Mouse (Mus musculus) hindbrain, embryonic 12.5 days (tissue): Measurements from ENCODE around the gene Hydin. TPM values are rescaled to one million over a fixed set of nuclear protein-coding genes. Genes with fewer than 3 reads are reported as not detected.

Source experiments
- ATAC-seq: fragments of 200-750 bp; cut with Nextera tagmentation; 2 replicates; pipeline ENCODE4 v1.8.0; 2017; ENCODE audit warnings: moderate TSS enrichment; ENCODE audit not compliant: low FRiP score
- H3K27ac ChIP-seq: fragments of 300-500 bp; sonication (generic); 2 replicates; pipeline ENCODE4 v1.5.1; 2016; ENCODE audit warnings: mild to moderate bottlenecking
- H3K27me3 ChIP-seq: fragments of 300-500 bp; sonication (generic); 2 replicates; pipeline ENCODE4 v1.6.1; 2016; ENCODE audit warnings: mild to moderate bottlenecking
- H3K36me3 ChIP-seq: fragments of 300-500 bp; sonication (generic); 2 replicates; pipeline ENCODE4 v1.6.1; 2016; ENCODE audit warnings: mild to moderate bottlenecking
- H3K4me1 ChIP-seq: fragments of 300-500 bp; sonication (generic); 2 replicates; pipeline ENCODE4 v1.6.1; 2016
- H3K4me2 ChIP-seq: fragments of 300-500 bp; sonication (generic); replicated peaks from 2 replicates; pipeline ENCODE4 v1.6.1; 2016; ENCODE audit warnings: mild to moderate bottlenecking
- H3K4me3 ChIP-seq: fragments of 300-500 bp; sonication (generic); 2 replicates; pipeline ENCODE4 v1.5.1; 2016; ENCODE audit warnings: mild to moderate bottlenecking
- H3K9ac ChIP-seq: fragments of 300-500 bp; sonication (generic); 2 replicates; pipeline ENCODE4 v1.6.1; 2016; ENCODE audit warnings: mild to moderate bottlenecking, moderate library complexity
- H3K9me3 ChIP-seq: fragments of 300-500 bp; sonication (generic); replicated peaks from 2 replicates; pipeline ENCODE4 v1.6.1; 2016; ENCODE audit warnings: mild to moderate bottlenecking
- WGBS: fragments of 180-500 bp; shearing (Covaris S2); methylation state at CpG from one replicate; pipeline ENCODE4 v1.1.7; 2016; 5-methylcytosine and 5-hydroxymethylcytosine counted together
- polyA plus RNA-seq: library from polyadenylated mRNA; unstranded; fragments of >200 nt; fragmentation: Nextera tagmentation; extraction: Ambion mirVana; gene quantifications from 2 replicates; pipeline ENCODE4 v1.2.1, GENCODE M21; 2016

Hydin gene
- polyA plus RNA-seq, 1 experiment from 2014 or later: 0.30 TPM

DNA sequence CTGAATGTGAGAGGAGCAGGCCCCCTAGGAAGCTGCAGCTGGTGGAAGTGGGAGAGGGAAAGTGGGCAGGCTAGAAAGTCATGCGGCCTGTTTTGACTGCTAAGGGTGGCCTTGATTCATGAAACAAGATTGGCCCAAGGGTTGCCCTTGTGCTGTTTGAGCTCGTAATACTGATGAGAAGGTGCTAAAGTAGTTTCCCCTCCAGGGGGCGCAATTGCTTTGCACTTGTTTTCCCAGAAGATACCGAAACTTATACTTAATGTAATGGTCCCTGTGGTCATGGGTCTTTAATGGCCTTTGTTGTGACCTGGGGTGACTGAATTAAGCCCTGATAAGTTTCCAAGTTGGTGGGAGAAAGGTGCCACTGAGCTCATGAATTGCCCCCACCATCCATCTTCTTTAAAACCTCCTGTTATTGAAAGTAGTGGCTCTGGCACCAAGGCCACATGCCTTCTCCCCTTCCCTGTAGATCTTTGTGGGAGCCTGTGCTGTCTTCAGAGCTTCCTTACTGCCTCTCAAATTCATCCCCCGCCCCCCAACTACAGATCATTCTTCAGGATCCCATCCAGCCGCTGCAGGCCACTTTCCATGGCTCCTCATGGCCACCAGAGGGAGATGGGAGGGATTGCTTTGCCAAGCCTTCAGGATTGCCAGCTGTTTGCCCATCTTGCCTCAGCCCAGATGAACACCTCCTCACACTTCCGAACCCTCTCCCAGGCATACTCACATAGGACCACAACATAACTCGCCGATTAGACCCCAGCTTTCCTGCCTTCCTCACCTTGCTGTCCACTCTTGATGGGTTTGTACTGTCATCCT is 362.7 kb downstream of the Hydin start:
- Histone ChIP-seq H3K4me3 (no peak overlapping the region), H3K27me3 (no peaks in the 10 kb centered on the region), H3K4me2 (no peak overlapping the region), H3K27ac (no peak overlapping the region), H3K9ac (no peak overlapping the region), H3K9me3 (no peaks in the 10 kb centered on the region), H3K36me3 (peaks cover 27% of the 10 kb centered on the region), H3K4me1 (0 out of 2 replicates have a peak, but pooled peaks cover 3% of the 10 kb centered on the region)
- no peak for ATAC-seq
- 70% methylated on average over 9 of the region's 9 CpGs for WGBS

- peaks cover 33% of the 10 kb centered on the region for H3K36me3 ChIP-seq
- ATAC-seq: no peak
- H3K4me2 ChIP-seq: no peak overlapping the region
- H3K4me3 ChIP-seq: no peak overlapping the region
- no peaks in the 10 kb centered on the region for H3K27me3 ChIP-seq
- H3K9me3 ChIP-seq: no peaks in the 10 kb centered on the region
- no peak overlapping the region for H3K9ac ChIP-seq
- H3K27ac ChIP-seq: no peak overlapping the region
- 0 out of 2 replicates have a peak, but pooled peaks cover 3% of the 10 kb centered on the region for H3K4me1 ChIP-seq
- 91% methylated on average over 3 of the region's 3 CpGs for WGBS
Measured at GRCm38 (mm10) chr8:110630079-110630478, 363.3 kb downstream of the Hydin start.

DNA sequence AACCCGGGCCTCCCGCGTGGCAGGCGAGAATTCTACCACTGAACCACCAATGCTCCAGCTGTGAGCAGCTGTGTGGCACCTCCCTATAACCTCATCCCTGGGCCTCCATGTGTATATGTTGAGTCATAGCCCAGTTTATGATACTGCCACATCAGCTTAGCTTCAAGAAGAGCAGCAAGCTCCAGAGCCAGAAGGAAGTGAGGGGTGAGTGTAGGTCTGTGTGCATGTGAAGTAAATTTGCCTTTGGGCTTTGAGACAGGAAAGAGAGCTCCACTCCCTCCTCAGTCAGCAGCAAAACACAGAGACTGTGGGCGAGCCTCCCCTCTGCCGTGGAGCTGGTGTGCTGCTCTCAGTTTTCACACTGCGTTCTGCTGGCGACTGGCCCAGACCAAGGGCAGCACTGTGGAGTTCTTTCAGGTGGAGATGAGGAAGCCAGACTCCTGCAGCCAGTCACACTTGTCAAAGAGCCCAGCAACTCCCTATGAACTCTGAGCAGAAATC is 363.8 kb downstream of the Hydin start:
- Histone ChIP-seq H3K4me2 (no peak overlapping the region), H3K9ac (no peak overlapping the region), H3K36me3 (peaks cover 38% of the 10 kb centered on the region), H3K9me3 (no peaks in the 10 kb centered on the region), H3K4me1 (0 out of 2 replicates have a peak, but pooled peaks cover 3% of the 10 kb centered on the region), H3K4me3 (no peak overlapping the region), H3K27ac (no peak overlapping the region), H3K27me3 (no peaks in the 10 kb centered on the region)
- whole genome bisulfite sequencing: 83% methylated on average over 8 of the region's 8 CpGs
- no peak for ATAC-seq

DNA sequence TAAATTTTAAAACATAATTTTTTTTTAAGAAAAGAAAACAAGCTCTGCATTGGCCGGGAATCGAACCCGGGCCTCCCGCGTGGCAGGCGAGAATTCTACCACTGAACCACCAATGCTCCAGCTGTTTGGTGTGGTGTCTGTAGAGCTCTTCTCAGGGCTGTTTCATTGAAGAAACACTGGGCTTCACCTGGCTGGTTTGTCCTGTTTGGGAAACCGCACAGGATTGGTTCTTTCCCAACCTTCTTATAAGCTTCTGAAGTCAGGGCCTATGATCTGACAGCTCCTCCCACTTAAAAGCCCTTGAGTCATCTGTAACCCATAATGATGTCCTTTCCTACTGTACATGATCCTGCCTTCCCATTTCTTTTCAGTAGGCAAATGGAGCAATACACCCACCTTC is 364.4 kb downstream of the Hydin start:
- Histone ChIP-seq H3K36me3 (peaks cover 44% of the 10 kb centered on the region), H3K9me3 (no peaks in the 10 kb centered on the region), H3K9ac (no peak overlapping the region), H3K4me1 (0 out of 2 replicates have a peak, but pooled peaks cover 3% of the 10 kb centered on the region), H3K27me3 (no peaks in the 10 kb centered on the region), H3K4me3 (no peak overlapping the region), H3K27ac (no peak overlapping the region), H3K4me2 (no peak overlapping the region)
- no peak for ATAC-seq
- WGBS: 90% methylated on average over 7 of the region's 7 CpGs

DNA sequence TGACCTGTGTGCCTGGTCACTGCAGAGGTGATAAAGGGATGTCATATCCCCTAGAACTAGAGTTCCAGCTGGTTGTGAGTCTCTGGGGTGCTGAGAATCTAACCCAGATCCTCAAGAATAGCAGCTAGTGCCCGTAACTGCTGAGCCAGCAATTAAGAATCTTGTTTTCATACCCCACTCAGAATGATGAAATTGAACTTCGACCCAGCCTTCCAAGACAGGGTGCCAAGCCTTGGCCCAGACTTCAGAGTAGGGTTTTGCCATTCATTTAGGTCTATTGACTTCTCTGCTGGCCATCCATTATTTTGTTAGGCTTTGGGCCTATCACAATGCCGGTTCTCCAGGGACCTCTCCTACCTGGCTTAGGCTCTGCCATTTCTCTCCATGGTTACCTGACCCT is 367.0 kb downstream of the Hydin start:
- Histone ChIP-seq H3K4me2 (no peak overlapping the region), H3K9ac (no peak overlapping the region), H3K27ac (no peak overlapping the region), H3K27me3 (no peaks in the 10 kb centered on the region), H3K4me3 (no peak overlapping the region), H3K4me1 (0 out of 2 replicates have a peak, but pooled peaks cover 3% of the 10 kb centered on the region), H3K36me3 (peaks cover 61% of the 10 kb centered on the region), H3K9me3 (no peaks in the 10 kb centered on the region)
- no peak for ATAC-seq
- 93% methylated on average over 3 of the region's 3 CpGs for WGBS

DNA sequence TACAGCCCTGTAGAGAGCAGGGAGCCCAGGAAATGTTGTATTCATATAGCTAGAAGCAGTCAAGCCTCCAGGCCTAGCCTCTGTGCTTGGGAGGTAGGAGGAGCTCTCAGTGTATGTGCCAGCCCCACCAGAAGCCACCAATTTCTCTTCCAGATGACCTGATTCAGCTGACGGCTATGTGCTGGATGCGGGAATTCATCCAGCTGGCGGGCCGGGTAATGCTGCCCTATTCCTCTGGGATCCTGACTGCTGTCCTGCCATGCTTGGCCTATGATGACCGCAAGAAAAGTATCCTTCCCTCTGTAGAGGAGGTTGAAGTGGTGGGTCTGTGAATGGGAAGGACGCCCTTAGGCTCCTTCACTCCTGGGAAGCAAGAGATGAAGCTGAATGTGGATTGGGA is 369.4 kb downstream of the Hydin start:
- no peaks in the 10 kb centered on the region for H3K27me3 ChIP-seq
- no peaks in the 10 kb centered on the region for H3K9me3 ChIP-seq
- no peak overlapping the region for H3K4me3 ChIP-seq
- no peak overlapping the region for H3K9ac ChIP-seq
- H3K4me1 ChIP-seq: no peaks in the 10 kb centered on the region
- 93% methylated on average over 6 of the region's 6 CpGs for WGBS
- no peak overlapping the region for H3K4me2 ChIP-seq
- H3K36me3 ChIP-seq: peaks cover 72% of the 10 kb centered on the region
- no peak for ATAC-seq
- no peak overlapping the region for H3K27ac ChIP-seq

- H3K4me3 ChIP-seq: no peak overlapping the region
- no peak overlapping the region for H3K9ac ChIP-seq
- no peaks in the 10 kb centered on the region for H3K9me3 ChIP-seq
- ATAC-seq: no peak
- no peak overlapping the region for H3K27ac ChIP-seq
- peaks cover 46% of the 10 kb centered on the region for H3K36me3 ChIP-seq
- WGBS: 93% methylated on average over 5 of the region's 5 CpGs
- no peak overlapping the region for H3K4me2 ChIP-seq
- no peaks in the 10 kb centered on the region for H3K27me3 ChIP-seq
- H3K4me1 ChIP-seq: no peaks in the 10 kb centered on the region
Measured at GRCm38 (mm10) chr8:110642331-110642730, 375.6 kb downstream of the Hydin start.

GRCm38 (mm10) chr8:110643177-110643576 is 376.4 kb downstream of the Hydin start:
- Histone ChIP-seq H3K9me3 (no peaks in the 10 kb centered on the region), H3K4me3 (no peak overlapping the region), H3K36me3 (peaks cover 40% of the 10 kb centered on the region), H3K4me2 (no peak overlapping the region), H3K27me3 (no peaks in the 10 kb centered on the region), H3K9ac (no peak overlapping the region), H3K27ac (no peak overlapping the region), H3K4me1 (no peaks in the 10 kb centered on the region)
- 77% methylated on average over 4 of the region's 4 CpGs for WGBS
- no peak for ATAC-seq

DNA sequence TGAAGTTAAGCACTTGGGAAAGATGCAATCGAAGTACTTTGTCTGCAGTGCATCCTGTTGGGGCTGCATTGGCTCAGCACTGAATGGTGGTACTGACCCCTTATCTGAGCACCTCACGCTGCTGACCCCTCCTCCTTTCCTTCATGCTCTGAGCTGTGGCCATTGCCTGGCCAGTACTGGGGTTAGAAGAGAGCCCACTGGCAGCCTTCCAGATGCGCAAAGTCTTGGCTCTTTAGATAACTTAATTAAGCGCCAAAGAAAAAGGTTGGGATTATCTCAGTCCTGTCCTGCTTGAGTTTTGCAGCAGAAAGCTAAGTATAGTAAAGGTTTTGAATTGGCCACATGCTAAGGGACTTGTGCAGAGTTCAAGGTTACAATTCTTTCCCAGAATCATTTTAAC is 377.6 kb downstream of the Hydin start:
- WGBS: 91% methylated on average over 4 of the region's 4 CpGs

DNA sequence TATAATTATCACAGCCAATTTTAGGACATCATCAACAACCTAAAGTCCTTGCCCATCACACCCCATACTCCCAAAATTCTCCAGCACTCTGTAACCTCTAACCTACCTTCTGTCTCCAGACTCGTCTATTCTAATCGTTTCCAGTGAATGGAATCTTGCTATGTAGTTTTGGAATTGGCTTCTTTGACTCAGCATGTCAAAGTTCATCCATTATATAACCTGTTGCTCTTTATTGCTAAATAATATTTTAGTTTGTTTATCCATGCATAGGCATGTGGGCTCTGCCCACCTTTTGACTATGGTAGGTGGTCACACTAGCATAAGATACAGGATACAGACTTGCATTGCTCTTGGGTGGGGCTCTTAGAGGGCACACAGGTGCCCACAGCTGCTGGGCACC is 378.1 kb downstream of the Hydin start:
- Histone ChIP-seq H3K4me1 (no peaks in the 10 kb centered on the region), H3K4me3 (no peak overlapping the region), H3K27me3 (no peaks in the 10 kb centered on the region), H3K36me3 (peaks cover 47% of the 10 kb centered on the region), H3K27ac (no peak overlapping the region), H3K4me2 (no peak overlapping the region), H3K9ac (no peak overlapping the region), H3K9me3 (no peaks in the 10 kb centered on the region)
- WGBS: 92% methylated on average over 2 of the region's 2 CpGs
- ATAC-seq: no peak

More for the DNA sequence above, 377.6 kb downstream of the Hydin start:
- peaks cover 43% of the 10 kb centered on the region for H3K36me3 ChIP-seq
- no peak overlapping the region for H3K27ac ChIP-seq
- no peak overlapping the region for H3K4me2 ChIP-seq
- no peaks in the 10 kb centered on the region for H3K4me1 ChIP-seq
- no peak overlapping the region for H3K4me3 ChIP-seq
- H3K9ac ChIP-seq: no peak overlapping the region
- ATAC-seq: no peak
- H3K27me3 ChIP-seq: no peaks in the 10 kb centered on the region
- no peaks in the 10 kb centered on the region for H3K9me3 ChIP-seq

- Histone ChIP-seq H3K36me3 (peaks cover 47% of the 10 kb centered on the region), H3K4me1 (no peaks in the 10 kb centered on the region), H3K27me3 (no peaks in the 10 kb centered on the region), H3K27ac (no peak overlapping the region), H3K9me3 (no peaks in the 10 kb centered on the region), H3K9ac (no peak overlapping the region), H3K4me3 (no peak overlapping the region), H3K4me2 (no peak overlapping the region)
- ATAC-seq: no peak
- 93% methylated on average over 3 of the region's 3 CpGs for WGBS
Measured at GRCm38 (mm10) chr8:110645340-110645739, 378.6 kb downstream of the Hydin start.

DNA sequence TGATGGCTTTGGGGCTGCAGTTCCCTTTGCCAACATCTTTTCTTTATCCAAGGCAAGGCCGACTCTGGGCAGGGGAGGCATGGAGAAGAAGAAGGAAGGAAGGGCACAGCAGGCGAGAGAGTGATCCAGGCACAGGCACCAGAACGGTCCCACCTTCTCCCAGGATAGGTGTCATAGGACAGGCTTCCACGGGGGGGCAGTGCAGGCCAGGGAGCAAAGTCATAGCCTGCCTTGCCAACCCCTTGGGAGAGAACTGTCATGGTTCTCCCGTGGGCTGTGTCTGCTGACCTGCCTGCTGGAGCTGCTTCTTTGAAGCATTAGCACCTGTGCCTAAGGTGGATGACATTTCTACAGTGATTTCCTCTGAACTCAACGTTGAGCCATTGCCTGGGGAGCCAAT is 379.3 kb downstream of the Hydin start:
- H3K4me1 ChIP-seq: no peaks in the 10 kb centered on the region
- H3K4me2 ChIP-seq: no peak overlapping the region
- peaks cover 52% of the 10 kb centered on the region for H3K36me3 ChIP-seq
- no peak overlapping the region for H3K4me3 ChIP-seq
- no peak for ATAC-seq
- WGBS: 42% methylated on average over 6 of the region's 6 CpGs
- no peaks in the 10 kb centered on the region for H3K9me3 ChIP-seq
- H3K9ac ChIP-seq: no peak overlapping the region
- H3K27ac ChIP-seq: no peak overlapping the region
- H3K27me3 ChIP-seq: no peaks in the 10 kb centered on the region

DNA sequence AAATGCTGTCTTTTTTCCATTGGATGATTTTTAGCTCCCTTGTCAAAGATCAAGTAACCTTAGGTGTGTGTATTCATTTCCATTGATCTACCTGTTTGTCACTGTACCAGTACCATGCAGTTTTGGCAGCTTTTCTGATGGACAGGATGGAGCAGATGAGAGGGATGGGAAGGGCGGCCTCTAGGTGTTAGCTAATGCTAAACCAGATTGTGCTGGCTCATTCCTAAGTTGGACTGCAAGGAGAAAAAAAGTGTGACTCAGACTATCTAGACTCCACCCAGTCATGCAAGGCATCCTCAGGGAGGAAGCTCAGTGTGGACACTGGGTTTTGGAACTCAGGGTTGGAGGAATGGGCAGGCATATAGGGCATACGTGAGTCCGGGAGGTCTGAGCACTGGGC is 381.8 kb downstream of the Hydin start:
- no peak for ATAC-seq
- 97% methylated on average over 3 of the region's 3 CpGs for WGBS
- Histone ChIP-seq H3K27me3 (no peaks in the 10 kb centered on the region), H3K4me3 (no peak overlapping the region), H3K36me3 (peaks cover 49% of the 10 kb centered on the region), H3K4me1 (no peaks in the 10 kb centered on the region), H3K9me3 (no peaks in the 10 kb centered on the region), H3K9ac (no peak overlapping the region), H3K4me2 (no peak overlapping the region), H3K27ac (no peak overlapping the region)
